Mouse (Mus musculus): ENCODE data around the gene Arhgef17. TPM values are rescaled to one million over a fixed set of nuclear protein-coding genes. Genes with fewer than 3 reads are reported as not detected.
A peak's percentile ranks its signal among the peaks of the same experiment; 100 is the strongest.
"Not testable (repeated sequence)": the region's sequence is repeated elsewhere in the genome, so short reads cannot be mapped to it uniquely, and the experiment has no call there.

Gene Arhgef17
- polyA plus RNA-seq, 1 experiment from 2014 or later, result 1.7 TPM

DNA sequence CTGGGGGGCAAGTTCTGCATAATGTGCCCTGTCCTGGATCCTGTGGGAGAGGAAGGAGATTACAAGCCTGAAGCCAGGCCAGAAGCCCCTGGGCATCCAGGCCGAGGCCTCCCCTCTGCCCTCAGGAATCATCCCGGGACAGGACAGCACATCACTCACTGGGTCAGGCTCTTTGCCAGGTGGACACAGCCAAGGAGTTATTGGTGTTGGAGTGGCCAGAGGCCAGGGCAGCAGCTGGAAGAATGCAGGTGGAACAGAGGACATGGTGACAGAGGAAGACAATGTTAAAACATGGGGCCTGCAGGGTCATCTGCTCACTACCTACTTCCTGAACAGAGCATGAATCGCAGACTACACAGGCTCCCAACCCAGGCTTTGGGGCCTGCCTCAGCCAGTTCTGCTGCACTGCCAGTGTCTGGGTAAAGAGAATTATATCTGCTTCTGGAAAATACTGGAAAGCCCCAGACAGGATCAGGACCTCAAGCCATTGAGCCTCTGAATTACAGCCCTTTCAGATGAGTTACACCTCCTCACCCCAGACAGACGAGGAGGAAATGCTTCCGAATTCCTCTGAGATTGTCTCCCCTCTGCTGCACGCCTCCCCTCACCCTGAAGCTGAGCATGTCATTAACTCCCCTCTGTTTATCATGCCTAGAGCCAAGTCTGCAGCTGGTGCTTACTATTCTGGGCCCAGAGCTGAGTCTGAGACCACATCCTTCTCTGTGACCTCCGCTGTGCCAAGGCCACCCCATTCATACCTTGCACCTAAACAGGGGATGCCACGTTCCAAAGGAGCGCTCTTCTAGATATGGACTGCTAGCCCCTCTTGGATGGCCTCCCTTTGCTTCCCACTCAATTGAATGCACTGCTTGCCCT is 80.2 kb downstream of the Arhgef17 start:
- Histone ChIP-seq H3K27me3 (replicated peaks) (no peaks in the 10 kb centered on the region), H3K27ac (peak overlapping the region; percentile 34), H3K4me3 (no peak overlapping the region), H3K36me3 (peaks cover 95% of the 10 kb centered on the region), H3K9me3 (replicated peaks) (no peaks in the 10 kb centered on the region), H3K9ac (peak overlapping the region; percentile 37; the same call in 1 of the 2 replicates), H3K4me2 (no peak overlapping the region), H3K4me1 (peaks cover 73% of the 10 kb centered on the region)
- WGBS (ENCODE audit: insufficient replicate concordance), result 73% methylated on average over 9 of the region's 9 CpGs
- ATAC-seq, result no peak

DNA sequence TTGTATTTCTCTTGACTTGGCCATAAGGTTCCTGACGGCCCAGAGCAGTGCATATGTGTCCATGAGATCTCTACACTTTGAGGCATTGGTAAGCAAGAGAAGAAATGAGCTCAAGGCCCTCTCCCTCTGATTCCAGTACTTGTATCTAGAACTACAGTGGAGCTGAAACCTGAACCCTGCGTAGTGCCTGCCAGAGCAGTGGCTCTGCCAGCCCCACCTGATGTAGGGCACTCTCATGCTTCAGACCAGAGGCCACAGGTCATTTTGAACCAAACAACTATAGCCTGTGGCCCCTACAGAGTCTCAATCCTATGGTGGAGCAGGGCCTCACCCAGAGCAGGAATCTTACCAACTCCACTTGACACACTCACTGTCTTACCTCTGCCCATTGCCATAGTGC is 82.4 kb downstream of the Arhgef17 start:
- Histone ChIP-seq H3K9me3 (replicated peaks) (no peaks in the 10 kb centered on the region), H3K36me3 (peaks cover 87% of the 10 kb centered on the region), H3K4me3 (no peak overlapping the region), H3K4me1 (peaks cover 73% of the 10 kb centered on the region), H3K4me2 (no peak overlapping the region), H3K27me3 (replicated peaks) (no peaks in the 10 kb centered on the region), H3K27ac (peak overlapping the region; percentile 43), H3K9ac (no peak overlapping the region)
- 80% methylated on average over 2 of the region's 2 CpGs for WGBS (ENCODE audit: insufficient replicate concordance)
- no peak for ATAC-seq

DNA sequence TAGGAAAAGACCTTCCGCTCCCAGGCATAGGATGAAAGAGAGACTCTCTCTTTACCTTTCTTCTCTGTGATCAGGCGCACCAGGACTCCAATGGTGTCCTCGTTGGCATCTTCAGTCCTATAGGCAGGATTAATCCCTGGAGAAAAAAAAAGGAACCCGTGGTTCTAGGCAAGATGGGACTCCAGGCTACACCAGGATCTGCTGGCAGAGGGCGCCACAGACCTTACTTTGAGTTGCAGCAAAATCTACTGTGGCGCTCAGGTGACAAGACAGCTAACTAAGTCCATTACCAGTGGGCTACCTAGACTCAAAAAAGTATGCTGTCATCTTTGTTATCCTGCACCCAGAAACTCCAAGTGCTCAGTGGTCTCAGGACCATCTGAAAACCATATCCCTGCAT is 83.2 kb downstream of the Arhgef17 start:
- ATAC-seq, result no peak
- peaks cover 73% of the 10 kb centered on the region for H3K4me1 ChIP-seq
- peaks cover 79% of the 10 kb centered on the region for H3K36me3 ChIP-seq
- no peak overlapping the region for H3K4me3 ChIP-seq
- H3K4me2 ChIP-seq, result no peak overlapping the region
- H3K9ac ChIP-seq, result no peak overlapping the region
- 48% methylated on average over 6 of the region's 6 CpGs for WGBS (ENCODE audit: insufficient replicate concordance)
- no peaks in the 10 kb centered on the region for H3K27me3 ChIP-seq (replicated peaks)
- no peaks in the 10 kb centered on the region for H3K9me3 ChIP-seq (replicated peaks)
- 0 out of 2 replicates have a peak overlapping the region, but pooled peaks have one; percentile 43 for H3K27ac ChIP-seq

DNA sequence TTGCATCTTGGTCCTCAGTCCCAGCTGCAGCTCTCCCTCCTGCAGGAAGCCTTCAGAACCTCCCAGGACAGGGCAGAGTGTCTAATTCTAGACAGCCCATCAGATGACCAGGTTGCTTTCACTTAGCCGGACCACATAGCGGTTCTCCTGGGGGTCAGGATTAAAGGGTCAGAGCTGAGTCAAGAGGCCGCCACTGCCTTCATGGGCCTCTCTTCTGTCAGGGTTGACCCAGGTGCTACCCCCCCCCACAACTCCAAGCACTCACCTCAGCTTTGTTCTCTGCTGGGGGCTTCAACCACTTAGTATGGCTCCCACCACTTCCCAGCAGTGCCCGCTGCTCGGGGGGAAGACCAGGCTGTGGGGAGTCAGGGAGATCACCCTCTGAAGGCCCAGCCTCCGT is 84.8 kb downstream of the Arhgef17 start:
- Histone ChIP-seq H3K9ac (no peak overlapping the region), H3K4me1 (peaks cover 65% of the 10 kb centered on the region), H3K9me3 (replicated peaks) (0 out of 2 replicates have a peak, but pooled peaks cover 4% of the 10 kb centered on the region), H3K4me3 (no peak overlapping the region), H3K27ac (peak overlapping the region; percentile 96), H3K27me3 (replicated peaks) (no peaks in the 10 kb centered on the region), H3K4me2 (no peak overlapping the region), H3K36me3 (peaks cover 76% of the 10 kb centered on the region)
- WGBS (ENCODE audit: insufficient replicate concordance), result 92% methylated on average over 6 of the region's 6 CpGs
- no peak for ATAC-seq

DNA sequence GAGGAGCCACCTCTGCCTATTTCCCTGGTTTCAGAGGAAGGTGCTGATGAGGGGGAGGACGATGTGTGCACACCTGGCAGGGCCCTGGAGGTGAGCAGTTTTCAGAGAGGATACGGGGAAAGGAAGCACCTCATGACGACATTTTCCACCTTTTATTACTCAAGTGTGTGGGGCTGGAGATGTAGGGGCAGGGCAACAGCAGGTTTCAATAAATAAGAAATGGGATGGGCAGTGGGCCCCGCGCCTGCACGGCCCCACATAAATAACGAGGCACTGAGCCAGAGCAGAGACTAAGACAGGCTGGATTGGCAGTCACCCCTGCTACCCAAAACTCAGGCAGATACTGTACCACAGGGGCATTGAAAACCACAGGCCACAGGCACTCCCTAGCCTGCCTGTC is 85.9 kb downstream of the Arhgef17 start:
- H3K27ac ChIP-seq, result peak overlapping the region; percentile 96
- H3K36me3 ChIP-seq, result peaks cover 71% of the 10 kb centered on the region
- peaks cover 65% of the 10 kb centered on the region for H3K4me1 ChIP-seq

DNA sequence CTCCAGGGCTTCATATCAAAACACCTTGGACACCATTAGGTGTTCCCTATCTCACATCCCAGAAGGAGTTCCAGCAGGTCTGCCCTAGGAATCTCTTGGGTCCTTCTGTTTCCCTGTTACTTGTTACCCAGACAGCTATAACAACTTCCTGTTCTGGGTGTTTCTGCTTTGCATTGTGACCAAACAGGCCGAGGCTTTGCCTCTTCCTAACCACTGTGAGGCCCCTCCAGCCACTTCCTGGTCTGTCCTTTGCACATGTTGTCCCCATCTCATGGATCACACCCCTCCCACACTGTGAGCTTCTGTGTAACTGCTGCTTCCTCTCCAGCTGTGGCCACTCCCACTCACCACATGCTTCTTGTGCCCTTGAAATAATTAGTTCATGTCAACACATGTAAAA is 86.5 kb downstream of the Arhgef17 start:
- no peak; the same call in 1 of the 2 replicates for ATAC-seq
- peaks cover 65% of the 10 kb centered on the region for H3K36me3 ChIP-seq
- 21% methylated on average over 1 of the region's 1 CpGs for WGBS (ENCODE audit: insufficient replicate concordance)

More for the DNA sequence above, 85.9 kb downstream of the Arhgef17 start:
- H3K4me2 ChIP-seq; H3K9me3 ChIP-seq (replicated peaks); ATAC-seq; H3K27me3 ChIP-seq (replicated peaks); H3K4me3 ChIP-seq: not testable (repeated sequence)
- H3K9ac ChIP-seq, result peak overlapping the region; percentile 22
- 87% methylated on average over 7 of the region's 7 CpGs for WGBS (ENCODE audit: insufficient replicate concordance)

DNA sequence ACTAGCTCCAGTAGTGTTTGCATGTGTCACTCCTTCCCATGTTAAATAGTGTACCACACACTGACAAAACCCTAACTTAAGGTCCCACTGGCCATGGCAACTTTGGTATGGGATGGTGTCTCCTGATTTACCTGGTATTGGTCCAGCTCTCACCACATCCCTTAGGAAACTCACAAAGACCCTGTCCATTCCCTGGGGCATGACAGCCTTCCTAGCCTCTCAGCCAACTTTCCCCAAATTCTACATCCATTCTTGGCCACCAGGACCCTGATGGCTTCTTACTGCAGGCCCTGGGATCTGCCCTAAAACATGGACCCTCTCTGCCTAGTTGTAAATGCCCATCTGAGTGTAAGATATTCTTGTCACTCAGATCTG is 86.9 kb downstream of the Arhgef17 start:
- Histone ChIP-seq H3K4me3 (peak overlapping the region; percentile 32; the same call in 1 of the 2 replicates), H3K36me3 (peaks cover 61% of the 10 kb centered on the region), H3K9ac (peak overlapping the region; percentile 48), H3K4me1 (peaks cover 73% of the 10 kb centered on the region), H3K4me2 (peak overlapping the region; percentile 74), H3K9me3 (replicated peaks) (0 out of 2 replicates have a peak, but pooled peaks cover 6% of the 10 kb centered on the region), H3K27ac (peak overlapping the region; percentile 96), H3K27me3 (replicated peaks) (no peaks in the 10 kb centered on the region)
- ATAC-seq, result no peak

More for the DNA sequence above, 86.5 kb downstream of the Arhgef17 start:
- peak overlapping the region; percentile 96 for H3K27ac ChIP-seq
- peaks cover 69% of the 10 kb centered on the region for H3K4me1 ChIP-seq
- H3K9me3 ChIP-seq (replicated peaks), result 0 out of 2 replicates have a peak, but pooled peaks cover 6% of the 10 kb centered on the region
- peak overlapping the region; percentile 48 for H3K9ac ChIP-seq
- H3K4me2 ChIP-seq, result peak overlapping the region; percentile 74
- no peak overlapping the region for H3K4me3 ChIP-seq
- H3K27me3 ChIP-seq (replicated peaks), result no peaks in the 10 kb centered on the region

DNA sequence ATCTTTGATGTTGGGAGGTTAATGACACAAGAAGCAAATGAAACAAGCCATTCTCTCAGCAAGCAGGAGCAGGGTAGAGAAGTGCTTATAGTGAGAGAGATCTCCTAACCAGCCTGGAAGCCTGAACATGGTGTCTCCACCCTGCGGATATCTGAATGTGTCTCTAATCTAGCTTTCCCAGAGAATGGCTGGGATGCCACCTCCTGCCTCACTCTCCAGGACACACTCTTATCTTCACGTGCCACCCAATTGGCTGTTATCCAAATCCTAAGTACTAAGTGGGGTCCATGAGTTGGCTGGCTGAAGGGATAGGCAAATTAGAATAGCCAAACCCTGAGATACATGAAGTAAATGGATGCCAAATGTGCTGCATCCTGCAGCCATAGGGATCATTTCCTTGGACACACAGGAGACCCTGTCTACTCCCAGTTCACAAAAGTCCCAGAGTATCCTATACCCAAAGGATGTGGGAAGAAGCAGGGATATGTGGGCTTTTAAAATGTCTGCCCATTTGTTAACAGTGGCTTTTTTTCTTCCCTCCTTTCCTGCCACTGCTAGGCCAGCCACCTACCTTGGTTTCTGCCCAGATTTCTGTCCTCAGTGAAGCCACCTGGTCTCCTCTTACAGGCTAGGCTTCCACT is 87.4 kb downstream of the Arhgef17 start:
- Histone ChIP-seq H3K9ac (peak overlapping the region; percentile 59), H3K27me3 (replicated peaks) (no peaks in the 10 kb centered on the region), H3K9me3 (replicated peaks) (0 out of 2 replicates have a peak, but pooled peaks cover 6% of the 10 kb centered on the region), H3K4me2 (peak overlapping the region; percentile 74), H3K27ac (peak overlapping the region; percentile 96), H3K4me1 (peaks cover 78% of the 10 kb centered on the region), H3K4me3 (peak overlapping the region; percentile 32), H3K36me3 (peaks cover 56% of the 10 kb centered on the region)
- ATAC-seq, result peak; percentile 93
- 17% methylated on average over 2 of the region's 2 CpGs for WGBS (ENCODE audit: insufficient replicate concordance)

DNA sequence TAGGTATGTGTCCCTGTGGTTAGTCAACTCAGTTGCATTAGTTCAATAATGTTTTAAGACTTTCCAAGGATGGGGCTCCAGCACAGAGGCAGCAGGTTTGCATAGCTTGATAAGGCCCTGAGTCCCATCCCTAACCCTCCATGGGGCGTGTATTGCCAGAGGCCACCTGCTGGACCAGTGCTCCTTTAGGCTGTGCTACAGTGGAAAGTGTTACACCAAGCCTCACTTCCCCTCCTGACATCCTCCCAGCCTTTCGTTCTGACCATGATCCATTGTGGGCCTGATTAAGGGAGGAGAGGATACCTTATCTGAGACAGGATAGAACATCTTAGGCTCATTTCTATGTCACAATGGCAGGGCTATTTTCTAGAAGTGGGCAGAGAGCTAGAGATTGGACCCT is 88.0 kb downstream of the Arhgef17 start:
- WGBS (ENCODE audit: insufficient replicate concordance), result 31% methylated on average over 2 of the region's 2 CpGs
- H3K4me3 ChIP-seq, result peak overlapping the region; percentile 32
- ATAC-seq, result peak; percentile 83
- 0 out of 2 replicates have a peak, but pooled peaks cover 6% of the 10 kb centered on the region for H3K9me3 ChIP-seq (replicated peaks)
- H3K27me3 ChIP-seq (replicated peaks), result no peaks in the 10 kb centered on the region
- peak overlapping the region; percentile 96 for H3K27ac ChIP-seq
- H3K4me1 ChIP-seq, result peaks cover 85% of the 10 kb centered on the region
- H3K4me2 ChIP-seq, result peak overlapping the region; percentile 74
- H3K9ac ChIP-seq, result peak overlapping the region; percentile 59
- peaks cover 50% of the 10 kb centered on the region for H3K36me3 ChIP-seq

DNA sequence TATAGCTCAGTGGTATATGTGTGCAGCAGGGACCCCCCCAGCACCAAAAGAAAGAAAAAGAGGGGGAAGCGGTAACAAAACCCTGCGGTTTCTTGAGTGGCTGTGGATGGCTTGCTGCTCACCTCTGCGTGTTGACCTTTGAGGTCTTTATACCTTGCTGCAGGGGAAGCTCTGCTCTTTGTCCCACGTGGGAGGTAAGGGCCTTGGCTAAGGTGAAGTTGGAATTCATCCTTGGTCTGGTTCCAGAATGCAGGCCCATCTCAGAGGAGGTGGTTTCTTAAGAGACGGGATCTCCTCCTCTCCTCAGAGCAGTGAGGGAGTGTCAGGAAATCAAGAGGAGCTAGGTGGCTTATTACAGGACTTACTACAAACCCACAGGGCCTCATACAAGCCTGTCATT is 89.7 kb downstream of the Arhgef17 start:
- Histone ChIP-seq H3K27me3 (replicated peaks) (no peaks in the 10 kb centered on the region), H3K4me2 (no peak overlapping the region), H3K36me3 (peaks cover 33% of the 10 kb centered on the region), H3K9ac (no peak overlapping the region), H3K4me1 (peaks cover 84% of the 10 kb centered on the region), H3K9me3 (replicated peaks) (0 out of 2 replicates have a peak, but pooled peaks cover 6% of the 10 kb centered on the region), H3K27ac (peak overlapping the region; percentile 70), H3K4me3 (no peak overlapping the region)
- 92% methylated on average over 5 of the region's 5 CpGs for WGBS (ENCODE audit: insufficient replicate concordance)
- no peak for ATAC-seq

DNA sequence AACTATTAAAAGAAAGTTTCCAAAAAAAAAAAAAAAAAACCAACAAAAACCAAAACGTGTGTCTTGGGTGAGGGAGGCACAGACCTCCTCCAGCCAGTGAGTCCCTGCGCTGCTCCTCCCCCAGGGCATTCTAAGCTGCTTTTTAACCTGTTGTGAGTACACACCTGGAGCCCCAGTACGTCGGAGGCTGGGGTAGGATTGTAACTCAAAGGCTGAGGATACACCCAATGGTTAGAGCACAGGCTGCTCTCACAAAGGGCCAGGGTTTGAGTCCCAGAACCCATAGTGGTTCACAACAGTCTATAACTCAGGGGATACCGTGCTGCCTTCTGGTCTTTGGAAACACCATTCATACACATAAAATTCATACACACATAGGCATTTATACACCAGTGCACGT is 90.3 kb downstream of the Arhgef17 start:
- peaks cover 27% of the 10 kb centered on the region for H3K36me3 ChIP-seq
- ATAC-seq, result no peak

DNA sequence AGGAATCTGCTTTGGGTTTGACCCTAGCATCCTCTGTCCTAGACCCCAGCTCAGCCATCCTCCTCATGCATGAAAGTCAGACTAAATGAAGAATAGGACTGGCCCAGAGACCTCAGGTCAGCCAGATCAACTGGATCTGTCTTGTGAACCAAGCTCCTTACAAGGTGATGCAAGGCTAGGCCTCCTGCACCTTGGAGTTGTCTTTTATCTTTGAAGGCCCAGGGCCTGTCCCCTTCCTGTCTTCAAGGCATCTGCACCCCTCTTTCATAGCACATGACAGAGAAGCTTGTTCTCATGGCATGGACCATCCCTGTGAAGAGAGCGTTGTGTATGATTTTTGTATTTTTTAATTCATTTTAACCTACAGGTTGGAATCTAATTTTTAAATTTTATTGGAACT is 91.0 kb downstream of the Arhgef17 start:
- no peak for ATAC-seq
- H3K9me3 ChIP-seq (replicated peaks), result 0 out of 2 replicates have a peak, but pooled peaks cover 6% of the 10 kb centered on the region
- H3K4me1 ChIP-seq, result peaks cover 83% of the 10 kb centered on the region
- no peak overlapping the region for H3K4me2 ChIP-seq
- H3K27me3 ChIP-seq (replicated peaks), result no peaks in the 10 kb centered on the region
- no peak overlapping the region for H3K4me3 ChIP-seq
- WGBS (ENCODE audit: insufficient replicate concordance), result 73% methylated on average over 1 of the region's 1 CpGs
- peak overlapping the region; percentile 61 for H3K27ac ChIP-seq
- H3K9ac ChIP-seq, result 0 out of 2 replicates have a peak overlapping the region, but pooled peaks have one; percentile 9
- peaks cover 25% of the 10 kb centered on the region for H3K36me3 ChIP-seq

More for the DNA sequence above, 90.3 kb downstream of the Arhgef17 start:
- peaks cover 83% of the 10 kb centered on the region for H3K4me1 ChIP-seq
- no peak overlapping the region for H3K4me2 ChIP-seq
- H3K27me3 ChIP-seq (replicated peaks), result no peaks in the 10 kb centered on the region
- no peak overlapping the region for H3K4me3 ChIP-seq
- no peak overlapping the region for H3K9ac ChIP-seq
- H3K9me3 ChIP-seq (replicated peaks), result 0 out of 2 replicates have a peak, but pooled peaks cover 6% of the 10 kb centered on the region
- H3K27ac ChIP-seq, result peak overlapping the region; percentile 70
- 77% methylated on average over 6 of the region's 6 CpGs for WGBS (ENCODE audit: insufficient replicate concordance)
